Mouse (Mus musculus): ENCODE results near the gene Gm20388.

Gene Gm20388

DNA sequence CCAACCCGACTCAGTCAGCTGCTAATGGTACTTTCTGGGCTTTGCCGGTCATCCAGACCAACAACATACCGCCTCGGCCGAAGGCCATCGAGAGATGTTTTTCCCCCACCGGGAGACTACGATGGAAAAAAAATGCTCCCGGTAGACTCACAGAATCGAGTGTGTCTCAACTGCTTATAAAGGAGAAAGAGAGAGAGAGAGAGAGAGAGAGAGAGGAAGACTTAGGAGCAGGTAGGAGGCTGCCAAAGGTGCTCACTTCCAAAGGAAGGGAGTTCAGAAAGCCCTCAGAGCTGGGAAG, 1164.2 kb downstream of the Gm20388 start:
- no peak for DNase-seq (ENCODE audit: low spot score)

DNA sequence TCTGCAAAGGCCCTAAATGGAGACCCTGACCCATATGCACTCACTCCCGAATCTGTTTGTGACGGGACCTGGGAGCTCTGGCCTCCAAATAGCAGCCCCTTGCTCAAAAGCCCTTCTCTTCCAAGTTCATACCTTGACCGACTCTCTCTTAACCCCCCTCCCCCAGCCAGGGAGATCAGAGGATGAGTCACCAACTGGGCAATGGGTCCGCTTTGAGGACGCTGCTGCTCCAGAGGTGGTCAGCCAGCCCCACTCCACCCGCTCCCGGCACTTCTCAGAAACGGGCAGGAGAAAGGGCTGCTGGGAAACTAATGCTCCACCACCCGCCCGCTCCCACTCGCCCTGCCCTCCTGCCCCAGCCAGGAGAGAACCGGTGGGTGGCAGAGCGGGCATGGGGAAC, 1165.3 kb downstream of the Gm20388 start:
- DNase-seq (ENCODE audit: low spot score), result no peak

DNA sequence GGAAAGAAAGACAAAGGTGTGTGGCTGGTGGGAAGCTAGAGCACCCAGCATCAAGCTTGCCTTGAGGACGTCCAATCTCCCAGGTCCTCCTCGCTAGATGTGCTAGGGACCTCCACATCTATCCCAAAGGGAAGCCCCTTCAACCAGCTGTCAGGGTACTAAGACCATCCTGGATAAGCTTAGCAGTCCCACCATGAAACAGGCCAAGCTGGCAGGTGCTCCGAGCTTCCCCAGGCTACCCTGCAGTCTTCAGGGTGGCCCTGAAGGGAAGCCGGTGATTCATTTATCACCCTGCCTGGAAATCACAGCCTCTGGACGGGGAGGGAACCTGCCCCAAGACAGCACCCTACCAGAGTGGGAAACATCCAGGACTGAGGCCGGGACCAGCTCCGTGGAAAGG, 1165.9 kb downstream of the Gm20388 start:
- no peak for DNase-seq (ENCODE audit: low spot score)

DNA sequence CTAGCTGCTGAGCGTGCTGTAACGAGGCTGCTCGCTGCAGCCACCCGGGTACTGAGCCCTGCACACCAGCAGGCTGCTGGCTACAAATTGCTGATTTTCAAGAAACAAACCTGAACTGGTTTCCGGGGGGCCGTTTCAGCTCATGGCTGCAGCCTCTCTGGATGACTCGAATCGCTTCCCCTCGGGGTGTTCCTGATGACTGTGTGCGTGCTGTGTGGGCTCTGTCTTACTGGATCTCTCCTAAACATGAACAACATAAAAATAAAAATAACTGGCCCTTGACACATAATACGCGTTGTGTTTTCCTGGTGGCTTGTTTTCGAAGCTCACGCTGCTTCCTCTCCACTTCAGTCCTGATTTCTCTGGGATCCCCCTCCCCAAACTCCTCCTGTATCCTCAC, 1168.1 kb downstream of the Gm20388 start:
- no peak for DNase-seq (ENCODE audit: low spot score)

DNA sequence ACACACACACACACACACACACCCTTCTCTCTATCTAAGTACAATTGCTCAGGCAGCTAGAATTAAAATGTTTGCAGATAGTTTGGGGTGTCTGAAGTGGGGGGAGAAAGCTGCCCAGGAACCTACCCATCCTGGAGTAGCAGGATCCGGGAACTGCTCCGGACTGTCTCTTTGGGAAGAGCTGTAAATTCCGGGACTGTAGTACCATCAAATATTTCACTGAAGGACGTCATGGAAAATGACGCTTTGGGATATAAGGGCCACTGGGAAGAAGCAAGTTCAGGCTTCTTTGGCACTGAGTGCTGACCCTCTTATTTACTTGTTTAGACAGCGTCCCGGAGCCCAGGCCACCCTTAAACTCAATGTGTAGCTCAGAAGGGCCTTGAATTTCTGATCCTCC, 1168.6 kb downstream of the Gm20388 start:
- DNase-seq (ENCODE audit: low spot score), result no peak

DNA sequence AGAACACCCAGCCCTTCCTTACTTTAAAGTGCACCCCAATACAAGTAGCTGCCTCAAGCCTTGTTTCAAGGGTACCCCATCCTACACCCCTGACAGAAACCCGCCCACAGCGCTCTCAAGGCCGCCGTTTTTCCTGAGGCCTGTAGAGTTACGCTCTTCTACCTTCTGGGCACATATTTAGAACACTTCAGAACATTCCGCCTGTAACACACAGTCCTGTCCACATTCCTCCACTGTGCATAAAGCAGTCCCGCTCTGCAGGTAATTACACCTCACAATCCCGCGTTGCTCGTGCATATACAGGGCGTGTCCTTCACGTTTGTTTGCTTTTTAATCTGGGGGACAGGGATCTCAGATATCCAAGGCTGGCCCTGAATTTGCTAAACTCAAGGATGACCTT, 1169.3 kb downstream of the Gm20388 start:
- no peak for DNase-seq (ENCODE audit: low spot score)

DNA sequence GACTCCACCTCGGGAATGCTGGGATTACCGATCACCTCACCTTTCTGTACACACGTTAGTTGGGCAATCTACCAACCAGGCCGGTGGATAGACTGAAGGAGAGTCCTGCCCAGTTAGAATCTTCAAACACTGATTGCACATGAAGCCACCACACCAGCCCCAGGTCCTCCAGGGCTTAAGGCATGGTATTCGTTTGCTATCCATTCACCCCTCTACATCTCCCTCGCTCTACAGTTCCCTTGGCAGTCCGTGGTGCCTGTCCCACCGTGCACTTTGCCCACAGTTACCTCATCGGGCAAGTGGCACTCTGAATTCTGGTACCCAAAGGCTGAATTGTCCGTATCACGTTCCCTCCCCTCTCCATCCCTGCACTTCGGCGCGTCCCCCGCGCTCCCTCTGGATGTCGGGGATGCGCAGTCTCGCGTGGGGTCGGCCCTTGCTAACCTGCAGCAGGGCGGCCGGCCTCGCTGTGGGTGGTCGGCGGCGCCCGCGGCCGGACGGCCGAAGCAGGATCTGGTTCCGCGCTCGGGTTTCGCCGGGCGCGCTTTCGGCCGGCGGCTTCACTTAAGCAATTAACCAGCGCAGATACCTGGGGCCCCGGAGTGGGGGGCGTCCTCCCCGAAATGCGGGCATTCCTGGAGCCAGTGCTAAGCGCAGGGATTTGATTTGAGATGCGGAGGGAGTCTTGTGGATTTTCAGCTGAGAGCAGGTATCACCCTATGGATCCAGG, 1169.9 kb downstream of the Gm20388 start:
- no peak for DNase-seq (ENCODE audit: low spot score)

DNA sequence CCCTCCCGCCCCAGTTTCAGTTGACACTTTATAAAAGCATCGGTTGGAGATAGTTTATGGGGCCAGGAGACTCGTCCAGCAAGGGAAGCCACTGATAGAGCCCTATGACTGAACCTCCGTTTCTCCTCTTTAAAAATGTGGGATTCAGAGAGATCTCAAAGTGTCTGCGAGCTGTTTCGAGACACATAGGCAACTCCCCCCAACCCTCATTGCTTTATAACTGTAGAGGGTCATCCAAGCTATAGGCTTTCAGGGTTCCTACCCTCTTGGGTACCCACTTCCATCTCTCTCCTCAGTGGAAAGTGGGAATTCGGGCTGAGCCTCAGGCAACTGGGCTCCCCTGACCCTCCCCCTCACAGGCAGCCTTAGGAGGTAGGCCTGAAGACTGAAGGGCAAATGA, 1170.8 kb downstream of the Gm20388 start:
- DNase-seq (ENCODE audit: low spot score), result no peak

DNA sequence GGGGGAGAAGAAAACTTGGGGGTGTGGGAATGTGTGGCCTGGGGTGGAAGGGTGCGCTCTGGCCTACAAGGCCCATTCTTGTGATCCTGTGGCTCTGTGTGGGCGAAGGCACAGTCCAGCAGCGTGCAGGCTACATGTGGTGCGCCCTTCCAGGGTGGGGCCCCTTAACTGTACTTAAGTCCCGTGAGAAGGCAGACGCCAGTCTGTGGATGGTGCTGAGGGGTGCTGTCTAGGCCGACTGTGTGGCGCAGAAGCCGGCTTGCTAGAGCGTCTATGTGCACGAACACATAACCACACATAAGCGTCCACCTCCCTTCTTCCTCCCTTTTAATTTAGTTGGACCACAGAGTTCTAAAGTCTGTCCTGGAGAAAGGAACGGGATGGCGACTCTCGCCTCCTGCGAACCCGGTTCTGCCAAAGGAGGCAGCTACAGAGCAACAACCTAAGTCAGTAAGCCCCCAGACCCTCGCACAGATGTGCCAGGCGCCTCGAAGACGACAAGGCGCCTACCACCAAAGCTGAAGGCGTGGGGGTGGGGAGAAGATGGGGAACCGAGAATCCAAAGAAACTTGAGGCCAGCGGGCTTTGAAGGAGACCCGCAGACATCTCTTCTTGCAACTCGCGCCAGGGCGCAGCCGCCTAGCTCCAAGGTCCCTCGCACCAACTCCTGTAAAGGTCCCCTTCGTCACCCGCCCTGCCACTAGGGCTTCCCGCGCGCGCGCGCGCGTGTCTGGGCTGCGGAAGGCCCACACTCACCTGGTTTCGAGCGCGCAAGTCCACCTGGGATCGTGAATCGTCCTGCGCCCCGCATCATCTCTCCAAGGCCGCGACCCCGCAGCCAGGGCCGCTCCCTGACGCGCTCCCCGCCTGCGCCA, 1171.8 kb downstream of the Gm20388 start:
- no peak for DNase-seq (ENCODE audit: low spot score)

DNA sequence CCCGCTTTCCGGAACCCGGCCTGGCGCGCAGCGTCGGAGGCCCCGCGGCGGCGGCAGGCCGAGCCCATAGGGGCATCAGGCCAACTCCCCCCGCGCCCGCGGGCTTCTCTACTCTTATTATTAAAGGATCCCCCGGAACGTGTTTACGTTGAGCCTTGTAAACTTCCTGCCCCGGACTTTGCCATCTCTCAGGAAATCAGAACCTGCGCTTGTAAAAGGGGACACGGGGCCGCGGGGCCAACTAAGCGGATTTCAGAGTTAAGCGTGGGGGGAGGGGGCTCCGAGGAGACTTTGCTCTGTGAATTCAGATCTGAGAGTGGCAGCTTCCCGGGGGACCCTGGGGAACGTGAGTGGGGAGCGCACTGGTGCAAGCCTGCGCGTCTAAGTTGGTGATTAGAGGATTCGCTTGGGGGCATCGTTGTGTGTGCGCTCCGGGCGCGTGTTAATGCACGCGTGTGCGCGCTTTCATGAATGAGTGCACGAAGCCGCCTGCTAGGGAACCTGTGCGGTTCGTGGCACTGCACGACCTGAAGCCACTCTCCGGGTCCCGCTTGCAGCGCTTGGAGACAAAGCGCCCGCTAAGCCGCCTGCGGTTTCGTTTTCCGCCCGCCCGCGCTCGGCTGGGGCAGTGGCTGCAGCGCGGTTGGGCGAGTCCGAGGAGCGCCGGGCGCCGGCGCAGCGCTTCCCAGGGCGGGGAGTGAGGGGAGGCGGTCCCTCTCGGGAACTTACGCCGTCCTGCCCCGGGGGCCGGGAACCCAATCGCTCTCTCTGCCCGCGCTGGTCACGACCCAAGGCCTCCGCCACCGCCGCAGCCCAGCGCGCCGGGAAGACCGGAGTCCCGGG, 1172.7 kb downstream of the Gm20388 start:
- DNase-seq (ENCODE audit: low spot score), result no peak

DNA sequence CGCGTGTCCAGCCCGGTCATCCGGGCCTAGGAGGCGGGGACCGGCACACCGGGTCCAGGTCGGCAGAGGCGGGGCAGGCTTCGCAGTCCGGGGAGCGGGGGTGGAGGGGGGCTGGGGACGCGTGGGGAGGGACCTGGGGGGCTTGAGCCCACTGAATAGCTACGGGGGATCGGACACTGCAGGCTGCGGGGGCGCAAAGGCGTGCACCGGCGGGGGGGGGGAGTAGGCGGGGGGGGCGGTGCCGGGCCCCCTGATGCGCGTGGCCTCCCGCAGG, 1173.2 kb downstream of the Gm20388 start:
- DNase-seq (ENCODE audit: low spot score), result no peak

DNA sequence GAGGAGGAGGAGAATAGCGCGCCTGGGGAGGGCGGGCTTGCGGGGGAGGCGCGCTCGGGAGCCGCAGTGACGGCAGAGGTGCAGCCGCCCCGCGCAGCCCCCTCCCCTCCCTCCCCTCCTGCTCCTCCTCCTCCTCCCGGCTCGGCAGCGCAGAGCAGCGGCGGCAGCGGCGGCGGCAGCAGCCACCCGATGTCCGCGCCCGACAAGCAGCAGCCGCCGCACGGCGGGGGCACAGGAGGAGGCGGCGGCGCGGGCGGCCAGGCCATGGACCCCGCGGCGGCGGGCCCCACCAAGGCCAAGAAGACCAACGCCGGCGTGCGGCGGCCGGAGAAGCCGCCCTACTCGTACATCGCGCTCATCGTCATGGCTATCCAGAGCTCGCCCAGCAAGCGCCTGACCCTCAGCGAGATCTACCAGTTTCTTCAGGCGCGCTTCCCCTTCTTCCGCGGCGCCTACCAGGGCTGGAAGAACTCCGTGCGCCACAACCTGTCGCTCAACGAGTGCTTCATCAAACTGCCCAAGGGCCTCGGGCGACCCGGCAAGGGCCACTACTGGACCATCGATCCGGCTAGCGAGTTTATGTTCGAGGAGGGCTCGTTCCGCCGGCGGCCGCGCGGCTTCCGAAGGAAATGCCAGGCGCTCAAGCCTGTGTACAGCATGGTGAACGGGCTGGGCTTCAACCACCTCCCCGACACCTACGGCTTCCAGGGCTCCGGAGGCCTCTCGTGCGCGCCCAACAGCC, 1173.7 kb downstream of the Gm20388 start, which contains the start of gene Foxf1:
Foxf1 (plus strand) TSS at position 177 of the 742 bp plus-strand sequence.
- DNase-seq (ENCODE audit: low spot score), result no peak

DNA sequence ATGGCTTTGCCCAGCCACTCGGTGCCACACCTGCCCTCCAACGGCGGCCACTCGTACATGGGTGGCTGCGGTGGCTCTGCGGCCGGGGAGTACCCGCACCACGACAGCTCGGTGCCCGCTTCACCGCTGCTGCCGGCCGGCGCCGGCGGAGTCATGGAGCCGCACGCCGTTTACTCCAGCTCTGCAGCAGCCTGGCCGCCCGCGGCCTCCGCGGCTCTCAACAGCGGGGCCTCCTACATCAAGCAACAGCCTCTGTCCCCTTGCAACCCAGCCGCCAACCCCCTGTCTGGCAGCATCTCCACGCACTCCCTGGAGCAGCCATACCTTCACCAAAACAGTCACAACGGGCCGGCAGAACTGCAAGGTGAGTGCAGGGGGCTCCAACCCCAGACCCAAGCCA, 1174.4 kb downstream of the Gm20388 start:
- DNase-seq (ENCODE audit: low spot score), result no peak

DNA sequence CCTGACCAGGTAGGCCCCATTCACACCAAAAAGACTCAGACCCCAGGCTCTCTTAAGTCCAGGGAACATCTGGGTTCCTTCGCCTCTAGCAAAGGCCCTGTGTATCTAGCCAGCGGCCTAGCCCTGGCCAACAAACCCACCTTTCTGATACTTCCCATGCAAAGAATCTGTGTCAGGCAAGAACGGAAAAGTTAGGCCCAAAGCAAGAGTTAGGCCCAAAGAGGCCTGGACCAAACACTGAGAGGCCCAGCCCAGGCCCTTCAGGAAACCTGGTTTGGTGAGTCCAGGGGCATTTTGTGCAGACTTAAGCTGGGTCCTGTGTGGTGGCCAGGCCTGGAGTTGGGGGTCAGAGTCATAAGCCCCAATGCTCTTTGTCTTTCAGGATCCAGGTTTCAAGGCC, 1174.9 kb downstream of the Gm20388 start:
- DNase-seq (ENCODE audit: low spot score), result no peak

DNA sequence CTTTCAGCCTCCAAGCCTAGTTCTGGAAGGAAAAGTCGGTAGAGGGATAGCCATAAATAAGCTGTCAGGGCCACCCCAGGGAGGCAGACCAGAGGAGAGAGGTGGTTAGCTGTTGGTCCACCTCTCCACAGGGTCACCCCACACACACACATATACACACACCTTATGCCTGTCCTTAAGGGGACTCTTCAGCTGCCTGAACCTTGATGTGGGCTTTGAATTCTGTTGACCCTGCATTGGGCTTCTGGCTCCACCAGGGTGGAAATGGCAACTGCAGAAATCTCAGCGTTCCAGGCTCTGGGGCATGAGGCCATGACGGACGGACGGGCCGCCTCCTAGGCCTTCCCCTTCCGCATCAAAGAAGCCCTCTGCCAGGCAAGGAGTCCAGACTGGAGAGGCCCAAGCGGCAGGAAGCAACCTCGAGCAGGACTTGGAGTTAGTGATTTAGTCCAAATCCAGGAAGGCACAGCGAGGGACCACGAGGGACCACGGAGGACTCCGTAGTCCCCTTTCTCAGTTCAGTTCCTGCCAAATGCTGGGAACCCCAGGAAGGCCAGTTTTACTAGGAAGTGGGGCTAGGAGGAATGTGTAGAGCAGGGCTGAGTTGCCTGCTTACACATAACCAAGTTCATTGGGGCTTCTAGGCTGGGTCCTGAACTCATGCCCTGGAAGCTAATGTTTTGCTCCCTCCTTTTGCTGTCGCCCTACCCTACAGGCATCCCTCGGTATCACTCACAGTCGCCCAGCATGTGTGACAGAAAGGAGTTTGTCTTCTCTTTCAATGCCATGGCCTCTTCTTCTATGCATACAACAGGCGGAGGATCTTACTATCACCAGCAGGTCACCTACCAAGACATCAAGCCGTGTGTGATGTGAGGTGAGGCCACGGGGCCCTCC, 1175.6 kb downstream of the Gm20388 start:
- DNase-seq (ENCODE audit: low spot score), result no peak

DNA sequence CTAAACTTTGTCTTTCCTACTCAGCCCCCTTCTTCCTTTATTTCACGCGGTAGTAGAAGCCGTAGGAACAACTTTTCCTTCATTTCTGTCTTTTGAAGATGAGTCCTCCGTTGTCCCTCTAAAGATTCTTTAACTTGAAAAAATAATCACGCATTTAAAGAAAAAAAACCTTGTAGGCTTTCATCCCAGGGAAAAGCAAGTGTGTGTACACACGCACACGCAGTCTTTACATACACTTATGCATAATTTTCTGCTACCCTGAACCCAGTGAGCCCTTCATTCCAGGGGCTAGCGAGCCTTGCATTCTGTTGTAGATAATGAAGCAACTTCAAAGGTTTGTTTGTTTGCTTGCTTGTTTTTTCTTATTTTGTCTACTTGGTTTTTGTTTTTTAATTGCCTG, 1177.6 kb downstream of the Gm20388 start:
- DNase-seq (ENCODE audit: low spot score), result no peak

DNA sequence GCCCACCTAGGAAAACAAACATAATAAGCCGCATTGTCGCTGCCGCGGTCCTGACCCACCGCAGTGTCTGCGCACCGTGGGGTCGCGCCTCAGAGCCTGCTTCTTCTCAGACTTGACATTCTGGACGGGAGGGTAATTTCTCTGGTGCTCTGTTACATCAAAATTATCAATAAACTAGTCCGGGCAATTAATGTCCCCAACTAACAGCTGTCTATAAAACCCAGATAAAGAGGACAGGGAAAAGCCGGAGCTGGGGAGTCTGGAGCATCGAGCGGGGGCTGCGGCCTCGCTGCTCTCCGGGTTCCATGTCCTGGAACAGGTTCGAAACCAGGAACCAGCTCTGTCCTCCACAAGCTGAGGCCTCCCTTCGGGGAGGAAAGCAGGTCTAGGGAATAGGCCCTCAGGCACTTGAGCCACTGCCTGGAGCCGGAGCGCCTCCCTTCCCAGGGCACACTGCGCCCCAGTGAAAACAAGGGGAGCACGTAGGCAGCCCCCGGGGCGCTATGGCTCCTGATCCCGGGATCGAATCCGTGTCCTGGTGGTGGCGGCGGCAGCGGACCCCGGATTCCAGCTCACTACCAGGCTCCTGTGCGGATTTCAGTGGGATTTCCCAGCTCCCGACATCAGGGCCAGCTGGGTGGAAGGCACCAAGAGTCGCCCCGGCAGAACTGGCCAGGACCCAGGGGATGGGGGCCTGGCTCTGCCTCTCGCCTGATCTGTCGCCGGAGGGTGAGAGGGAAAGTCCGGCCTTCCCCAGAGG, 1178.4 kb downstream of the Gm20388 start:
- no peak for DNase-seq (ENCODE audit: low spot score)

DNA sequence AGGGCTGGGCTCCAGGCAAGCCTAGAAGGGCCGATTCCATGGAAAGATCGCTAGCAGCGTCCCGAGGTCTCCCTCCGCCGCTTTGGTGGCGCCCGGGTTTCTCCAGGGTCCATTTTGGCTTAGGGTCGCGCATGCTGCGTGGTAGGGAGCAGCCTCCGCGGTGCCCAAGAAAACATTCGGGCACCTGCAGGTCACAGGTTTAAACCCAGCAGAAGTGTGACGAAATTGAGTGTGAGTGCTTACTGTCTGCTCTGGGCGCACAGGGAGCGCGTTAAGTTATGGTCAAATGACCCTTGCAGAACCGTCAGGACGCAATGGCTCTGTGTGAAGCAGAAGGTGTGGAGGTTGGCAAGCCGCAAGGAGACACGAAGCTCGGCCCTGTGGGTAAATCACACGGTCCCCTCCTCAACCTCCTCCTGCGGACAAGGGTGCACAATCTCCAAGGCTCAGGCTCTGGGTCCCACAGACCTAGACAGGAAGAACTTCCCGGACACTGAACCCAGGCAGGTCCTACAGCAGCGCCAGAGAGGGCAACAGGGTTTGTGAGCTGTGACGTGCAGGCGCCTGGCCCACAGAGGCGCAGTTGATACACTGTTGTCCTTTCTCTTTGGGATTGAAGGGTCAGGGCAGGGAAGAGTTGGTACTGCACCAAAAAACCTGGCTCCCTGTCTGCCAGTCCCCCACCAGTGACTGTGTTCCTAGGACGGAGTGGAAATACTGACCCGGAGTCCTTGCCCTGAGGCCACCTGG, 1179.2 kb downstream of the Gm20388 start:
- DNase-seq (ENCODE audit: low spot score), result no peak

DNA sequence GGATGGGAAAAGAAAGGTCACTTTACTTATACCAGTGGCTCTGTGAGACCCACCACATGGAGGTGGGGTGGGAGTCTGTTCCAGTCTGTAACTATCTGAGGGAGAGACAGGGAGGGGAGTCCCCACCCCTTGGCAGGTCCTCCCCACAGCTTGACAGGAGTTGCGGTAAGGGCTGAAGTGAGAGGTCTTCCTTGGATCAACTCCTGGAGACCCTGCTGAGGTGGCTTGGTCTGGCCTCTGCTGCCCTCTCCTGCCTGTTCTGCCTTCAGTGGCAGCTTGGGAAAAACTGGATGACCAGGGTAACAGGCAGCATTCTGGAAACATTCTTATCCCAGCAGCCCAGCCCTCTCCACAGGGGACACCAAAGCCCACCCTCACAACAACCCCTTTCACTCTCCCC, 1180.1 kb downstream of the Gm20388 start:
- DNase-seq (ENCODE audit: low spot score), result no peak

DNA sequence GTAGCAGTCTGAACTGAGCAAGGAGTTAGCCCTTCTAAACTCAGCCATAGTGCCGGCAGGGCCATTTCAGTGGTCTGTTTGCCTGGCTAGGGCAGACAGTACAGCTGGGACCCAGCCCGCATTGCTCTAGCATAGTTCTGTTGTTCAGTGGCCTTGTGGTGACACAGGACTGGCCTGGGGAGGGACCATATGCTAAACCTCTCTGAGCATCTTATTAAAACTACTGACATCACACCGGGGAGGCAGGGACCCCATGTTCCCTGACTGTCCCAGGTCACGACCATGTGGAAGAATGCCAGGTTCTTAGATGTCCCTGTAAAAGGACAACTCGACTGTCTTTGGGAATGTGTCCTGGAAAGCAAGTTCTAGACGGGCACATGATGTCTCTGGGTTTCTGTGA, 1181.5 kb downstream of the Gm20388 start:
- no peak for DNase-seq (ENCODE audit: low spot score)

Measured in ovary, postnatal 14 days (tissue).